Mouse (Mus musculus) liver, embryonic 11.5 days (tissue): ENCODE measurements around the gene Limch1. TPM values are rescaled to one million over a fixed set of nuclear protein-coding genes. Genes with fewer than 3 reads are reported as not detected.

ENCODE experiments used
- ATAC-seq: fragments of 200-750 bp; cut with Nextera tagmentation; replicated peaks from 2 replicates; pipeline ENCODE4 v1.8.0; 2017; ENCODE audit warnings: moderate number of reproducible peaks, mild to moderate bottlenecking, moderate TSS enrichment, moderate library complexity; ENCODE audit not compliant: low FRiP score
- DNase-seq: peaks from one replicate; pipeline ENCODE4 v3.0.0-alpha.2; 2017; ENCODE audit warnings: low spot score
- H3K27ac ChIP-seq: fragments of 300-500 bp; sonication (generic); 2 replicates; pipeline ENCODE4 v1.5.1; 2014; ENCODE audit warnings: mild to moderate bottlenecking, low read depth, low read length, control low read depth
- H3K27me3 ChIP-seq: fragments of 300-500 bp; sonication (generic); replicated peaks from 2 replicates; pipeline ENCODE4 v1.6.1; 2014; ENCODE audit warnings: low read length, mixed read lengths; ENCODE audit not compliant: control insufficient read depth, insufficient read depth
- H3K36me3 ChIP-seq: fragments of 300-500 bp; sonication (generic); 2 replicates; pipeline ENCODE4 v1.6.1; 2014; ENCODE audit warnings: mild to moderate bottlenecking, low read length, moderate library complexity, mixed read lengths; ENCODE audit not compliant: control insufficient read depth, insufficient read depth
- H3K4me1 ChIP-seq: fragments of 300-500 bp; sonication (generic); replicated peaks from 2 replicates; pipeline ENCODE4 v1.6.1; 2014; ENCODE audit warnings: low read length, mixed read lengths; ENCODE audit not compliant: control insufficient read depth, insufficient read depth
- H3K4me2 ChIP-seq: fragments of 300-500 bp; sonication (generic); 2 replicates; pipeline ENCODE4 v1.6.1; 2014; ENCODE audit warnings: mild to moderate bottlenecking, control low read depth, moderate library complexity
- H3K4me3 ChIP-seq: fragments of 300-500 bp; sonication (generic); 2 replicates; pipeline ENCODE4 v1.5.1; 2014; ENCODE audit warnings: low read depth, low read length, control low read depth
- H3K9ac ChIP-seq: fragments of 300-500 bp; sonication (generic); 2 replicates; pipeline ENCODE4 v1.6.1; 2014; ENCODE audit warnings: low read depth, low read length, control low read depth
- H3K9me3 ChIP-seq: fragments of 300-500 bp; sonication (generic); 2 replicates; pipeline ENCODE4 v1.6.1; 2016; ENCODE audit warnings: low read length, inconsistent platforms, mixed read lengths; ENCODE audit not compliant: control insufficient read depth
- WGBS: fragments of 180-500 bp; shearing (Covaris S2); extraction: QIAGEN DNeasy Blood & Tissue Kit; methylation state at CpG from one replicate; pipeline ENCODE4 v1.1.7; 2014; 5-methylcytosine and 5-hydroxymethylcytosine counted together
- polyA plus RNA-seq: library from polyadenylated mRNA; unstranded; fragments of >200 nt; fragmentation: Nextera tagmentation; extraction: Ambion mirVana; gene quantifications from 2 replicates; pipeline ENCODE4 v1.2.1, GENCODE M21; 2014

Gene Limch1
- polyA plus RNA-seq, 1 experiment from 2014 or later, result 11.6 TPM

DNA sequence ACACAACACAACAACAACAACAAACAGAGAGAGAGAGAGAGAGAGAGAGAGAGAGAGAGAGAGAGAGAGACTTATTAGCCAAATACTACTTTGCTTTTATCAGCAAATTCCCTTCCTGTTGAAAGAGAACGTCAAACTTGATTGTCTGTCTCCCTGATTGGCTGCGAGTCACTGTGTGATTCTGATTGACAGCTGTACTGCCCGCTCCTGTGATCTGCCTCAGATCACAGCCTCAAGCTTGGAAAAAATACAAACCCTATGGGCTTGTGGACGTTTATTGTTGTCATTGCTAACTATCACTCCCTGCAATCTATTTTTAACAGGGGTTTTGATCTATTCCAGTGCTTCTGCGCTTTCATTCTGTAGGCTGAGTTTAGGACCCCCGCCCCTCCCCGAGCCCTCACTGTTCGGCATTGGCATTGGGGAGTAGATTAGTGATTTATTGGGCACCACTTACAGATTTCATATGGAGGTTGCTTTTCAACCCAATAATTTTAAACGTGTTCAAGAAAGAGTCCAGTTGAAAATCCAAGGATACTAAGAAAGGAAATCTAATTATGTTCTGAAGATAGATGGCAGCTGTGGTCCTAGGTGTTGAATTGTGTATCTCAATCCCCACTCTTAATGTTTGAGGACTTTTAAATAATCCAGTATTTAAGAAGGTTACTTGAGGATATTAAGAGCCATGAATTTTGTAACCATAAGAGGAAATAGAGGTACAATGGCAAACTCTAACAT lies 39.2 kb downstream of the Limch1 start:
- WGBS, result 61% methylated on average over 9 of the region's 9 CpGs
- no peak for DNase-seq
- H3K9ac ChIP-seq, result no peak overlapping the region
- no peaks in the 10 kb centered on the region for H3K9me3 ChIP-seq
- no peaks in the 10 kb centered on the region for H3K4me1 ChIP-seq
- no peaks in the 10 kb centered on the region for H3K36me3 ChIP-seq
- H3K27me3 ChIP-seq, result no peaks in the 10 kb centered on the region
- no peak for ATAC-seq
- H3K27ac ChIP-seq, result no peak overlapping the region
- H3K4me2 ChIP-seq, result no peak overlapping the region
- no peak overlapping the region for H3K4me3 ChIP-seq

DNA sequence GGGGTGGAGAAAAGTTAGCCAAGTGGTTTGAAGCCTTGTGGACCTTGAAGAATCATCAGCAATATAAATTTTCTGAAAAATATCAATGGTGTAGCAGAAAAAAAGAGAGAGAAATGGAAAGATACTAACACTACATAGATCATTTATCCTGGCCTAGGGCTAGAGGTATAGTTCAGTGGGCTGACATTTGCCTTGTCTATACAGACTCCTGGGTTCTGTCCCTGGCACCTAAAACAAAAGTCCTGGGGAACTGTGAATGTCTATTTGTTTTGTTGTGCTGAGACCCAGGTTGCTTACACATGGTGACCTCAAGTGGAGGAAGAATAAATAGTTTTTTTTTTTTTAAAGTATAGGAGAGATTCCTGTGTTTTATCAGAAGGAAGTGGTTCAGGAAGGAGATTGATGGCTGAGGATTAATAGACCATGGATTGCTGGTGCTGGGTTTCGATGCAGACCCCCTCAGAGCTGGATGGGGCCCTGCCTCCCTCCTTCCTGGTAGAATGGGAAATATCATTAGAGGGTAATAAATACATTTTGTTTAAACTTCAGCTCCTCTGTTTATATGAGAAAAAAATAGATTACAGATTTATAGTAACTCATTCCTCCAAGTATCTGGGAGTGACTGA lies 40.5 kb downstream of the Limch1 start:
- 43% methylated on average over 1 of the region's 1 CpGs for WGBS
- Histone ChIP-seq H3K4me1 (no peaks in the 10 kb centered on the region), H3K4me3 (no peak overlapping the region), H3K9me3 (no peaks in the 10 kb centered on the region), H3K4me2 (no peak overlapping the region), H3K27ac (no peak overlapping the region), H3K27me3 (no peaks in the 10 kb centered on the region), H3K9ac (no peak overlapping the region), H3K36me3 (no peaks in the 10 kb centered on the region)
- DNase-seq (no peak), ATAC-seq (no peak)

DNA sequence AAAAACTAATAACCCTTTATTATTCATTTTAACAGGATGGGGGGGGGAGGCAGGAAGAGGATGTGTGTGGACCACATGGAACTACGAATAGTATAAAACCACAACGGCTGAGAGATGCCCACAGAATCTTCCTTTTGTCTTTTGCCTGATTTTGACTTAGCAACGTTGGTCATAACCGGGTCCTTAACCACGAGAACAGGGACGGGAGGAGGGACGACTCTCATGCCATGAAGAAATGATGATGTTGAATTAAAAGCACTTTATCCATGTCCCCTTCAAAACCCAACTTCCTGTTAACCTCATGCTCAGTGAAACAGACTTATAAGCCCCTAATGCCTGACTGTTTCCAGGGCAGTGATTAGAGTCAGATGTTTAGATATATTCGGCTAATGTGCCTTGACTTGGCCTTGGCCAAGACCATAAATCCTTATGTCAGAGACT lies 41.0 kb downstream of the Limch1 start:
- DNase-seq (no peak), ATAC-seq (no peak)
- Histone ChIP-seq H3K27me3 (no peaks in the 10 kb centered on the region), H3K9ac (no peak overlapping the region), H3K4me3 (no peak overlapping the region), H3K4me2 (no peak overlapping the region), H3K27ac (no peak overlapping the region), H3K36me3 (no peaks in the 10 kb centered on the region), H3K4me1 (no peaks in the 10 kb centered on the region), H3K9me3 (no peaks in the 10 kb centered on the region)
- 51% methylated on average over 8 of the region's 8 CpGs for WGBS

DNA sequence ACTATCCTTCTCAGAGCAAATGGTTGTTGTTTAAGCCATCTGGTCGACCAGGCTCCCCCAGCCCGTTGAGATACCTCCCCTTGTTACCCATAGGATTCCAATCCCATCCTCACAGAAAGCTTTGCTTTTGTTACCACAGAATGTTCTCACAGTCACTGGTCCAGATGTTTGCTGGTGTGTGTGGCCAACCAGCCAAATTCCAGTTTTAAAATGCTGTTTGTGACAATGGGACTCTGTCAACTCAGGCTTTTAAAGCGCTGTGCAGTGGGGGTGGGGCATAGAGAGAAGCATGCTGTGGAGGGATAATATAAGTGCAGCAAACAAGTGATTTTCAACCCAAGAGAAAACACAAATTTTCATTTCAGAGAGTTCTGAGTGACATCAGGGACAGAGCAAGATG lies 43.4 kb downstream of the Limch1 start:
- 85% methylated on average over 3 of the region's 3 CpGs for WGBS

DNA sequence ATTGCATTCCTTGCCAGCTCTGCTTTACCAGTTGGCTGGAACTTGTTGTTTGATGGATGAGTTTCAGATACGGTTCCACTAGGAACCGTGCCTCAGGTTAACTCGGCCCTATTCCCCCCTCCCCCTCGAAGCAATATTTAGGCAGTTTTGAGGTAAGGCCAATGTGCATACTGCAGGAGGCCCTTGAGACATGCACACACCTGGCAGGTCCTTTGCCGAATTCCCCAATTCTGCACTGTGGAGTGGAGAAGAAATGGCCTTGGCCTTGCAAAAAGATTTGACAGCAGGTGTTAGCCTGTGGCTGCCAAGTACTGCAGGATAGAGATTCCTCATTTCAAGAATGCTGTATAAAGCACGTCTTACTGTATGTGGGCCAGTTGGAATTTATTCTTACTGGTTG lies 45.5 kb downstream of the Limch1 start:
- no peak overlapping the region for H3K4me2 ChIP-seq
- H3K27me3 ChIP-seq, result no peaks in the 10 kb centered on the region
- H3K27ac ChIP-seq, result no peak overlapping the region
- no peak overlapping the region for H3K9ac ChIP-seq
- H3K36me3 ChIP-seq, result no peaks in the 10 kb centered on the region
- DNase-seq (no peak), ATAC-seq (no peak)
- H3K9me3 ChIP-seq, result no peaks in the 10 kb centered on the region
- no peaks in the 10 kb centered on the region for H3K4me1 ChIP-seq
- H3K4me3 ChIP-seq, result no peak overlapping the region
- WGBS, result 59% methylated on average over 6 of the region's 6 CpGs

More for the DNA sequence above, 43.4 kb downstream of the Limch1 start:
- no peak for DNase-seq
- Histone ChIP-seq H3K4me1 (no peaks in the 10 kb centered on the region), H3K9me3 (no peaks in the 10 kb centered on the region), H3K27me3 (no peaks in the 10 kb centered on the region), H3K4me3 (no peak overlapping the region), H3K27ac (no peak overlapping the region), H3K4me2 (no peak overlapping the region), H3K36me3 (no peaks in the 10 kb centered on the region), H3K9ac (no peak overlapping the region)
- no peak for ATAC-seq

DNA sequence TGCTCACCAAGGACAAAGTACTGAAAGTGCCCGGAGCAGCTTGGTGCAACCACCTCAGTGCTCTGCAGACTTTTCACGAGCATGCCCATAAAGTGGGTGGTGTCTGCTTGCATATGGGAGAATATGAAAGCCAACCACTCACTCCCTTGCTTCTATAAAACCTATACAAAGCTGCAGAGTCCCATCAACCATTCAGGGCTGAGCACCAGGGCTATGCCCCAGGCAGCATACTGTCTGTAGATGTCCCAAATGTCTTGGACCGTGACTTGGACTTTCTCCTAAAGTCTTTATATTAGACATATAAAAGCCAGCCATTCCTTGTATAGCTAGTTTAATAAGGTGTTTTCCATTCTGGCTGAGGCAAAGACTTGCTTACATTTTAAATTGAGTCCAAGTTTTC lies 47.6 kb downstream of the Limch1 start:
- Histone ChIP-seq H3K27me3 (no peaks in the 10 kb centered on the region), H3K4me1 (peaks cover 3% of the 10 kb centered on the region; the same call in 1 of the 2 replicates), H3K36me3 (no peaks in the 10 kb centered on the region), H3K9me3 (no peaks in the 10 kb centered on the region), H3K9ac (no peak overlapping the region), H3K4me2 (no peak overlapping the region), H3K27ac (no peak overlapping the region), H3K4me3 (no peak overlapping the region)
- WGBS, result 88% methylated on average over 3 of the region's 3 CpGs
- no peak for ATAC-seq
- no peak for DNase-seq

DNA sequence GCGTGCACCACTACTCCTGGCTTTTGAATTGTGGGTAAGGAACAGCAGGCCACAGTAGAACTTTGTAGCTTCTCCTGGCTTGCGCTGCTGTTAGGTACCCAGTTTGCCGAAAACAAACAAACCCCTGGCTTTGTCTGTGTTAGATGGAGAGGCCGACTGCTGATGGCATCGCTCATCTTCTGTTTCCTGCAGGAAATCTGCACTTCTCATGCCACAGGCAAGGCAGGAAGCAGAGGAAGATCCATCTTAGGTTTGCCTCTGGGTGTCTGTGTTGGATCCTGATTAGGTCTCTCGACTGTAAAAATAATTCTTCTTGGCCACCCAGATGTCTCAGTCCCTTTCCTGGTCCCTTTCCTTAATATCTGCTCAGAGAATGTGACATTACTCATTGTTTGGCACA lies 51.7 kb downstream of the Limch1 start:
- WGBS, result 32% methylated on average over 6 of the region's 6 CpGs
- no peak for DNase-seq
- no peak overlapping the region for H3K4me3 ChIP-seq
- H3K9ac ChIP-seq, result no peak overlapping the region
- H3K36me3 ChIP-seq, result no peaks in the 10 kb centered on the region
- ATAC-seq, result no peak
- peaks cover 13% of the 10 kb centered on the region for H3K4me1 ChIP-seq
- H3K9me3 ChIP-seq, result no peaks in the 10 kb centered on the region
- H3K27me3 ChIP-seq, result no peaks in the 10 kb centered on the region
- no peak overlapping the region for H3K27ac ChIP-seq
- H3K4me2 ChIP-seq, result no peak overlapping the region

DNA sequence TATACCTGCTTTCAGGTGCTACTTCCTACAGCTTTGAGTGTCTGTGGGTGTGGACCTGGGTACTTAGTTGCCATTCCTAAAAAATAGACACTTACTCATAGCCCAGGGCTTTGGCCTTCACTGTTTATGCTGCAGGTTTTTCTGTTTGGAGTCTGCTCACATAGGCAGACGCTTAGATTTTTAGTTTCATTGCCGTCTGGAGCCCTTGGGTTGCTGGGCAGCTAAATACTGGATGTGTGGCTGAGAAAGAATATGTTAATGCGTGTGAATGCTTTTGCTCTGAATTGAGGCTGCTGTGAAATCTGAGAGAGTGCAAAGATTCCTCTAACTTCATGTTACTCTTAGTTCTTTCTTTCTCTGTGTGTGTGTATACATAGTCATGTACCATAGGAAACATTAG lies 52.5 kb downstream of the Limch1 start:
- 66% methylated on average over 3 of the region's 3 CpGs for WGBS
- no peaks in the 10 kb centered on the region for H3K36me3 ChIP-seq

DNA sequence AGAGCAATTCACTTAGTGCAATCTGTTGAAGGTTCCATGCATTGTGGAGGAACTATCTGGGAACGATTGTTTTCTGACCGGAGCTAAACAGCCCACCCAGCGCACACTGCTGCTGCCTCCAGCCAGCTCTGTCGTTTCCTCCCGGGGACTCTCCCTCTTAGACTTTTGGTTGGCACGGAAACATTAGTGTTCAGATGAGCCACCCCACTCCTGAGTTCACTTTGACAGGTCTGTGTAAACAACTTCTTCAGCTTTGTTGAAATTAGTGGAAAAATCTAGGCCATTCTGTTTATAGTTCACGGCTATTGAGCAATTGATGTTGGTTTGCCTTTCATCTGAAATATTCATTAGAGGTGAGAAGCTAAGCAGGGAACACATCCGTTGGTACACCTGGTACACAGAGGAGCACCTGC lies 53.0 kb downstream of the Limch1 start:
- Histone ChIP-seq H3K9me3 (no peaks in the 10 kb centered on the region), H3K4me3 (no peak overlapping the region), H3K27ac (no peak overlapping the region), H3K27me3 (no peaks in the 10 kb centered on the region), H3K4me2 (no peak overlapping the region), H3K9ac (no peak overlapping the region), H3K4me1 (peaks cover 13% of the 10 kb centered on the region), H3K36me3 (no peaks in the 10 kb centered on the region)
- no peak for DNase-seq
- no peak for ATAC-seq
- WGBS, result 34% methylated on average over 8 of the region's 8 CpGs

More for the DNA sequence above, 52.5 kb downstream of the Limch1 start:
- DNase-seq, result no peak
- Histone ChIP-seq H3K9ac (no peak overlapping the region), H3K4me2 (no peak overlapping the region), H3K4me1 (peaks cover 13% of the 10 kb centered on the region), H3K27ac (peak overlapping the region; percentile 29; the same call in 1 of the 2 replicates), H3K4me3 (no peak overlapping the region), H3K9me3 (no peaks in the 10 kb centered on the region), H3K27me3 (no peaks in the 10 kb centered on the region)
- ATAC-seq, result no peak
